Mouse (Mus musculus) gastrocnemius, adult 8-10 months (tissue): ENCODE results near the gene Skap2. TPM values are rescaled to one million over a fixed set of nuclear protein-coding genes. Genes with fewer than 3 reads are reported as not detected.

Experiments used
- DNase-seq, 2 experiments: peaks; one replicate each; pipeline ENCODE4 v3.0.0; 2022; ENCODE audit warnings: low spot score in 2 of 2
- total RNA-seq, 4 experiments: library from RNA; stranded (reverse); gene quantifications; 2 replicates each; pipeline ENCODE4 v1.2.4; 2022

The Skap2 gene
- total RNA-seq, 4 experiments from 2014 or later = 2.9 to 6.1 (median 3.1) TPM

- DNase-seq = no peak
Observed at GRCm38 (mm10) chr6:52005963-52006648, 6.2 kb downstream of the Skap2 start.

GRCm38 (mm10) chr6:52005616-52005962 lies 6.8 kb downstream of the Skap2 start:
- no peak for DNase-seq

- DNase-seq = no peak
Observed at GRCm38 (mm10) chr6:52004995-52005394, 7.4 kb downstream of the Skap2 start.

DNA sequence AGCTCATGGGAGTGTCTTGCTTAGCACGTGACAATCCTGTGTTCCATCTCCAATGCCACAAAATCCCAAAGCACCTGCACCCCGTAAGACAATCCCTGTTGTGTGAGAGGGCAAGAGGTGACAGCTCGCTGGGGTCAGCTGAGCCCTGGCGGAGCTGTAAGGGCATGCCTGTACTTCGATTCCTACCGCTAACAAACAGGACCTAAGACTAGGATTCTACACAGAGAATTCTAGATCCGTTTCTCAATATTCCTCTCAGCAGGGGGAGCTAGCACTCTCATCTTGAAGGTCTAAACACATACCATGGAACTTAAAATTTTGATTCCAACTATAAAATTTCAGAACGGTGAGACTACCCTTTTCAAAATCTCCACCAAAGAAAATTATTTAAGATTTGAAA lies 9.7 kb downstream of the Skap2 start:
- no peak for DNase-seq

GRCm38 (mm10) chr6:51999157-51999478 lies 13.2 kb downstream of the Skap2 start:
- DNase-seq = no peak

GRCm38 (mm10) chr6:51998409-51999156 lies 13.8 kb downstream of the Skap2 start:
- DNase-seq = no peak

- DNase-seq = no peak
Observed at GRCm38 (mm10) chr6:51987999-51988398, 24.4 kb downstream of the Skap2 start.

DNA sequence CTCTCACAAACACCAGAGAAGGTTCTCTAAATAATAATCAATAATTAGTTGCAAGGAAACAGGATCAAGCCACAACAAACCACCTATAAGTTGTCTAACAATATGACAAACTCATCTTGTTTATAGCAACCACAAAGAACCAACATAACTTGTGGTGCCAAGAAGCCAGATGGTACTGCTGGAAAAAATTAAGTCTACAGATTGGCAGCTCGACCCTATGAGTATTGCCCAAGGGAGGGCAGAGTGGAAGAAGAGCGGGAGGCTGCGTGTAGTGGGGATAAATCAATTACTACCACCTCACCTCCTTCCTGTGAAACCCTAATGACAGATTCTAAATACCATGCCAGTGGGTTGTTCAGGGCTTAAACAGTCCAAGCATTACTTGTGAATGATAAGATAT lies 34.7 kb downstream of the Skap2 start:
- DNase-seq = no peak

DNA sequence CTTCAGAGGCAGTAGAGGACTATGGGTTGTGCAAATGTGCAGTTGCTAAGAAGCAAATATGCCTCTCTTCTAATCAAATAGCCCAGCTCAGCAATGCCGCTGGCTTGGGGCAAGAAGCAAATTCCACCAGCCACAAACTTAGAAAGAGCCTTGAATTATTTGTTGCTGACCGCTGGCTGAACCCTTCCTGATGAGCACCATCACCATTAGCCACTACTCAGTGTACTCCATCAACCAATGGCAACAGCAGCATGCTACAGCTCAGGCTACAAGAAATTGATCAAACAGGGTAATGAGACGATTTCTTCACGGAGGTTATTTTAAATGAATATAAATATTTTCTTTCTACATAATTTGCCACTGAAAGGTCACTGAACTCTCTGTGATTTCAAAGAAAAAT lies 36.6 kb downstream of the Skap2 start:
- no peak for DNase-seq

- no peak for DNase-seq
Observed at GRCm38 (mm10) chr6:51958992-51959391, 53.4 kb downstream of the Skap2 start.

DNA sequence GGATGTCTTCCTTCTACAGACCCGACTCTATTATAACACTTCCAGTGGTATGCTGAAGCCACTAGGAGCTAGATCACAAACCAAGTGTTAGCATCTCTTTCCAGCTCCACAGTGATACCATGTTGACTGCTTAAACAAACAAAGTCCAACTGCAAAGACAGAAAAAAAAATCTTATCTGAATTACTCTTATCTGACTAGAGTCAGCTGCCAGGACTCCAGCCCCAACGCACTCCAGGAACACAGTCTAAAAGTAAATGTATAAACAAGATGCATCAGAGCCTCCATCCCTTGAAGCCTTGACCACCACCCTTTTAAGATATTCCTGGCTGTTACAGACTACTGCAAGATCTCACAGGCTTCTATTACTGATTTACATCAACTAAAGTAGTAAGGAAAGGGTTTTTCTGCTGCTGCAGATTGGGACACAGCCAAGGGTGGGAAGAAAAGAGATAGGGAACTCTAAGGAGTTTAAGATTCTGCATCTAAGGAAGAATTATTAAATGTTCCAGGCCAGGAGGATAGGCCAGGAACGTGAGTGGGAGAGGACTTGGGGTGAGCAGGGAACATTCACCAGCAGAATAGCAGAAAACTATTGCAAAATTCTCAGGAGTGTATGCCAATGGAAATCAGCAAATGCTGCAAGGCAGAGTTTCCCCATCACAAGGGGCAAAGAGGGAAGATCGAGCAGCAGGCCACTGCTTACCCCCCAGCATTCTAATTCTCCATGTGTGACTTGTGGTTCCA lies 56.1 kb downstream of the Skap2 start:
- no peak for DNase-seq

GRCm38 (mm10) chr6:51947661-51948060 lies 64.7 kb downstream of the Skap2 start:
- no peak for DNase-seq

GRCm38 (mm10) chr6:51944916-51945315 lies 67.4 kb downstream of the Skap2 start:
- DNase-seq = no peak

GRCm38 (mm10) chr6:51933998-51934397 lies 78.4 kb downstream of the Skap2 start:
- no peak for DNase-seq

DNA sequence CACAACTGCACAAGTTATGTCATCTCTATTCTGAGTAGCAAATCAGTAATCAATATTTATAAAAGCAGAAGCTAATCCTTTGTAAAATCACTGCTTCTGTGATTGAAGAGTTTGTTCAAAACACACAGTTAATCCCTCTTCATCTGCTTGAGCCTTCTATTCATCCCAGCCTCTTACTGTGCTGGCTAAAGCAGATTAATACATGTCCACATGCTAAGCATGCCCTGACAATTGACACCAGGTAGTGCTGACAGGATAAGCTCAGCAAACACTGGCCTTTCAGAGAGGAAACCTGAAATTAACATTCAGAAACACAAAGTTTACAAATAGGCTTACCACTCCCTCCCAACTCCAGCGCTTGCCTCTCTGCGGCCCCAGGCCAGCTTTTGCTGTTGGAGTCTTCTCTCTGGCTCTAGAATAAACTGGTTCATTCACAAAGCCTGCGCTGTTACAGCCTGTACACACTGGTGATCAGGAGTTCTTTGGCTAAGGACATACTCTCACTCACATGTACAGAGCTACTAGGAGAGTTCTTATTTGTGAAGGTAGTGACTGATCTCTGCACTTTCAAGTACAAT lies 79.2 kb downstream of the Skap2 start:
- no peak for DNase-seq

DNA sequence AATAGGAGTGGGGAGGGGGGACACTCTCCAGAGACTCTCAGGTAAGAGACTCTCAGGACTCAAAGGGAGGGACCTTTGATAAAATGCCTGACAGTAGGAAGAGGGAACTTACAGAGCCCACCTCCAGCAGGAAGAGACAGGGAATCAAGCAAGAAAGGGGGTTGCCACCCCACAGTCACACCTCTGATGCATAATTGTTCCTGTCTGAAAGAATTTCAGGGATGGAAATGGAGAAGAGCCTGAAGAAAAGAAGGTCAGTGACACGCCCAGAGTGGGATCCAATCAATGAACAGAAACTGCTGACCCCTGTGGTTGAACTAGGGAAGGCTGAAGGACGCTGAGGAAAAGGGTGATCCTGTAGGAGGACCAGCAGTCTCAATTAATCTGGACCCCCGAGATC lies 85.2 kb downstream of the Skap2 start:
- no peak for DNase-seq

- no peak for DNase-seq
Observed at GRCm38 (mm10) chr6:51921831-51922230, 90.5 kb downstream of the Skap2 start.

DNA sequence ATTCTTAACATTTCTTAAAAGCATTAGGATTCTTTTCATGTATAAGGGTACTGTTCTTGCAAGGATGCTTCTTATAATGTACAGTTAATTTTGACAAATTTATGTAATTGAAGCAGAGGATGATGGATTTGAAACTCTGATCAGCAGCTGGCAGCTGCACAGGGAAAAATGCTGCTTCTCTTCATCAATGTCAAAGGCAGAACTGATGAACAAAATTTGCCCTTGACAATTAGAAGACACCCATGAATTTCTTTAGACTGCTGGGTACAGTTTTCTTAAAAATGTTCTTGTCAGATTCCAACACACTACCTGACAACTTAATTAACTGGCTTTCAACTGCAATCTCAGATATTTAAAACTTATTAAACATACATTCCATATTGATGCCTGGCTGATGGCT lies 103.9 kb downstream of the Skap2 start:
- no peak for DNase-seq

- DNase-seq = no peak
Observed at GRCm38 (mm10) chr6:51905659-51906058, 106.7 kb downstream of the Skap2 start.

DNA sequence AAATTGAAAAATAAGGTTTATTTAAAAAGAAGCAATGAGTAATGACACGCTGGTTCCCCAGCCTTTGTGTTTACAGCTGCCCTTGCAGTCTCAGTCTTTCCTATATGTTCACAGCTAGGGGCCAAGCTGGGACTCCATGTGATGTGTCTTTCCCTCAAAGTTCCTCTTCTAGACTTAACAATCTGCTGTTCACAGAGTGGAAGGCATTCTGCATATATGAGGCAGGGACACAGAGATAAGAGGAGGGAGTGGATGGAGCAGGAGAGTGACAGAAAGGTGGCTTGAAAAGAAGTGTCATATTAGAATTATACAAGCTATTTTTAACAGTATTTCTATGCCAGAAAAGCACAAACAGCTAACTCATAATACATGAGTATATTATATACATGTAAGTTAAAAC lies 110.8 kb downstream of the Skap2 start:
- no peak for DNase-seq

DNA sequence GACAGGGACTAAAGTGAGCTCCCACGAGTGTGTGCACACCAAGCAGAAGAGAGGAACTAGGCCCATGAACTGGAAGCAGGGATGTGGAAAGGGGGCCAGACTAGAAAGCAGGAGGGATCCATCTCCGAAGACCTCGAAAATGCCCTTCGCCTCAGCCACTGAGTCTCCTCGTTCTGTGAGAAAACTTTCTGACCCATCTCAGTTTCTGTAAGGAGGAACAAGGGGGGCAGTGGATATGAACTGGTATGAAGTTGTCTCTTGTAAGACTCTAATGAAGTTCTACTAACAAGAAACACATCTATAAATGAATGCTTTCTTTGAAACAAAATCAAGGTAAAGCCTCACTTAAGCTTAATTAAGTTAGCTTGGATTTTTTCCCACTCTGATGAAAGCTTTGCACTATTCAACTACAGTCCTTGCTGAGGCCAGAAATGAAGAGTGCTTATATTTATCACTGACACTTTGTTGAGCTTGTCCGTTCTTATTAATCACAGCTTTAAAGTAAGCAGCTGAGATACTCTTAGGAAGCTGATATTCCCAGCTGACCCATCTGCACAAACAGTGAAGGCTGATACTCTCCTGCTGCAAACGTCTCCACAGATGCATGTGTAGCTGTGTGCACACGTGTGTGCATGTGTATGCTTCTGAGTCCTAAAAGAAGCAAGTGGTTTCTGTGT lies 113.9 kb downstream of the Skap2 start:
- no peak for DNase-seq

DNA sequence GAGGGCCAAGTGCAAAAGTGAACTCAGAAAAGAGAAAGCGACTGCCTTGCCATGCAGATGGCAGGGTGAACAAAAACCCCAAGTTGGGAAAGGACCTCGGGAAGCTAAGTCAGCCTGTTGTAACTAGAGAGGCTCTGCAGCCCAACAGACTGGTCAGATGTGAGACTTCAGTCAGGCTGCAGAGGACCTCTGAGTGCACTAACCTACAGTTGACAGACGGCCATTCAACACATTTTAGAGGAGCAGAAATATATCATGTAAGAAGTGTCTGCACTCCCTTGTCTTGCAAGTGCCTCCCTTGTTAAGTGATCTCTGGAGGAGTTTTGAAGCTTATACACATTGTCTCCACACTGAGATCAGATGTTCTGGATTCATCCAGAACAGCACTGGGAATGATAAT lies 116.6 kb downstream of the Skap2 start:
- DNase-seq = no peak
